Mouse (Mus musculus): Measurements from ENCODE around the gene Adam19.
A peak's percentile ranks its signal among the peaks of the same experiment; 100 is the strongest.

Gene Adam19

DNA sequence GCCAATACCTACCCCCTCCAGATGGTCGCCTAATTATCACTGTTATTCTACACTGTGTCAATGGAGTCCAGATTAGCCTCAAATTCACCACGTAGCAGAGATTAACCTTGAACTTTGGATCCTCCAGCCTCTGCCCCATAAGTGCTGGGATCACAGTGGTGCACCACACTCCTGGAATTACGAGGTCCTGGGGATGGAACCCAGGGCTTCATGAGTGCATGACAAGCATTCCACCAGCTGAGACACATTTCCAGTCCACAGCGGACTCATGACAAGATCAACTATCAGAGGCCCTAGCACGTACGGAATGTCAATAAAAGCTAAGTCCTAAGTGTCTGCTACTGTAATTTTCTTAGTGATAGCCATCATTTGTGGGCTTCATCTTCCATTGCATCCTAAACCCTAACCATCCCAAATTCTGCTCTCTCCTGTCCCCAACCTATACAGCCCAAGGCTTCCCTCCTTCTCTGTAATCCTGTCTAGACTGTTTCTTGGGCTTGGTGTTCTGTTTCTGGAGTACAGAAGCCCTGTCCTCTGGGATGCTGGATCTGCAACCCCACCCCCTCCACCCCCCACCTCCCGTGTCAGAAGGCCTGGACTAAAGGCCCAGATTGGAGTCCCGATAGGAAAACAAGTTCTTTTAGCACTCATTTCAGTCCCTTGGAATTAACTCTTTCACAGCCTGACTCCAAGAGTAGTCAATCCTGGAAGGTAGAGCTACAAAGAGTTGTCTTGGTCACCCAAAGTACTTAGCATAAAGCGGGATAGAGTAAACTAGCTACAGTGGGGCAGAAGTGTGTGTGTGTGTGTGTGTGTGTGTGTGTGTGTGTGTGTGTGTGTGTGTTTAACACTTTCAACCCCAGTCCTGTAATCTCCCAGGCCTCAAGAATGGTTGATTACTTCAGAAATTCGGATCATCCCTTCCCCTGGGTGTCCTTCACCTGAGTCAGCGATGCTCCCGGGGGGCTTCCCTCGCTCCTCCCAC, 589 bp upstream of the Adam19 start:
- no peak for DNase-seq

DNA sequence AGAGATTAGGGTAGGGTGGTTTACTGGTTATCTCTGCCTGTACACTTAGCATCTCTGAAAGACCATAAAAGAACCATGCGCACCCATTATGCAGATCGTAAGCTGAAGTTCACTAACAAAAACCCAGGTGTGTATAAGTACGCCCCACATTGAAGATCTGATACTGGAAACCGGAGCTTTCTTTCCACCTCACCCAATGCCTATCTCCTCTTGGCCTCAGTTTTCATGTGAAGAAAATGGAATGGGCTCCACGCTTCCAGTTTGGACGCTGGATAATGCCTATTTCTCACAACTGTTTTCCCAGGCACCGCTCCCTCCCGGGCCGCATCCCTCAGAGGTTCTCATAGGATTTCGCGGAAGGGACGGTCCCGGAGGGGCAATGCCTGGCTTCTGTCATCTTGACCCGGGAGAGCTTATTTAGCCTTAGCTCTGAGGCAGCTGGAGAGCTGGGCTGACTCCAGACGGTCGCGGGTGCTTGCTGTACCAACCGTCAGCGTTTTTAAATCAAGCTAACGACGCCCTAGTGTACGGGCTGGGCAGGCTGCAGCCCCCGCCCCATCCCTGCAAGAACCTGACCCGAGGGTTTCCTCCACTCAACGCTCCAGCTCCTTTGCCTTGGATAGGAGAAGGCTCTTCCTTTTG, 1.1 kb downstream of the Adam19 start:
- DNase-seq, result no peak

DNA sequence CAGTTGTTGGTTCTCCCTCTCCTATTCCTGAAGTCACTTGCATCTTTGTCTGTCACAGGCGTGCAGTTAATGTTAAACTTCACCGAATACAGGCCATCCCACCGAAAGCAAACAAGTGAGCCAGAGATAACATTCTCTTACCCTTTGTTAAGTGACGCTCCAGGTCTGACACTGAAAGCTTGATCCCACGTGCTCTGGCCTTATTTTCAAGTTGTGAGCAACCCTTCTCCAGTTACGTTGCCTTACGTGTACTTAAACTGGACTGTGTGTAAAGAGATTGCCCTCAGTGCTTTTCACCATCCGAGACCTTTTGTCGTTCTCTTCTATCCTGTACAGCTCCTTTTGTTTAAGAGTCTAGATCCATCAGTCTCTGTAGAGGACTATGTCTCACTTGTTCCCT, 2.2 kb downstream of the Adam19 start:
- DNase-seq, result no peak

DNA sequence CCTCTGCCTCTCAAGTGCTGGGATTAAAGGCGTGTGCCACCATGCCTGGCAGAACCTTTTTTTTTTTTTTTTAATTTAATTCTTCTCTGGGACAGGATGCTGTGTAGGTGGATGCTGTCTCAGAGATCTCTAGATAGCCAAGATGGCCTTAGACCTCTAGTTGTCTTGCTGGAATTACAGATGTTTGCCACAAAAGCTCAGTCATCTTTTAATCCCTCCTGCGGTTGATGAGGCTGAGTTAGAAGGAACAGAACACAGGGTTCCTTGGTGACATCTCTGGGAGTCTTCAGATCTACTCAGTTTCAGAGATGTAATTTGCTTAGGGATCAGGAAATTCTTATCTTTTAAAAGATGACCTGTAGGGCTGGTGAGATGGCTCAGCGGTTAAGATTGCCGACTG, 3.1 kb downstream of the Adam19 start:
- no peak for DNase-seq

DNA sequence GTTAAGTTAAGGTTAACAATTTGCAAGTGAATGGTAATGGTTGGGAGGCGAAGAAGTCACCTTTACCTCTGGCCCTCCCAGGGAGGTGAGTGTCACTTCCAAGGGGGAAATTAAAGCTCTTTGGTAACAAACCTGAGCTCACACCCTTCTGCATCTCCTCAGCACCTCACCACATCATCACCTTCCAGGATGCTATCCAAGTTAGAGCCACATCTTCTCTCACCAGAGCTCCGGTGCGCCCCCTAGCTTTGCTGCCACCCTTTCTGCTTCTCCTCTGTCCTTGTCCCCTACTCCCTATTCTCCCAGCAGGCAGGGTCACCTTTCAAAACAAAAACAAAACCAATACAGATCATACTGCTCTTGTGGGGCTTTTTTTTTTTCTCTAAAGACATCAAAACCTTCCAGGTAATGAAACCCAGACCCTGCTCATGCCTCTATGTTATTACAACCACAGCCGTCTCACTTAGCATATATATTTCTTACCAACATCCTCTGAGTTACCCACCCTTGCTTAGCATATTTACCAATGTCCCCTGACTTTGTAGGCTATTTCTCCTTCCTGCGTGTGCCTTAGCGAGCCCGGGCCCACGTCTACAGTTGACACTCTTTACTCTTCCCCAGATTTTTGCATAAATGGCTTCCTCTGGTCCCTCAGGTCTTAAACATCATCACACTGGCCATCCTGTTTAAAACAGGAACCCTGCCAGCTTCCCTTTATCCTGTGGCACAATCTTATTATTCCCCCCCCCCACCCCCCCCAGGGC, 4.3 kb downstream of the Adam19 start:
- no peak for DNase-seq

DNA sequence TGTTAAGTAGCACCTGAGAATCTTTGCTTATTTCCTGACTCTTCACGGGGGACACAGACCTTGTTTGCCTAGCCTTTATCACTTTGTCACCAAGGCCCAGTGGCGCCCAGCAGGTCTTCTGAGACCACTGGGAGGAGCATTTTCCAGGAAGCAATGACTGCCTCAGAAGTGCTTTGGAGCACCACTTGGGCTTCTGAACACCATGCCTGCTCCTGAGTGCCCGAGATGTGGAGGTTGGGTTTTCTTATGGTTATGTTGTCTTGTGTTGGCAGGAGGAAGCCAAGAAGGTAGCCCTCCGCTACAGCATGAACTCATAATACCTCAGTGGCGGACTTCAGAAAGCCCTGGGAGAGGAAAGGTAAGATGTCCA, 4.8 kb downstream of the Adam19 start:
- DNase-seq, result peak; percentile 66 to 77

DNA sequence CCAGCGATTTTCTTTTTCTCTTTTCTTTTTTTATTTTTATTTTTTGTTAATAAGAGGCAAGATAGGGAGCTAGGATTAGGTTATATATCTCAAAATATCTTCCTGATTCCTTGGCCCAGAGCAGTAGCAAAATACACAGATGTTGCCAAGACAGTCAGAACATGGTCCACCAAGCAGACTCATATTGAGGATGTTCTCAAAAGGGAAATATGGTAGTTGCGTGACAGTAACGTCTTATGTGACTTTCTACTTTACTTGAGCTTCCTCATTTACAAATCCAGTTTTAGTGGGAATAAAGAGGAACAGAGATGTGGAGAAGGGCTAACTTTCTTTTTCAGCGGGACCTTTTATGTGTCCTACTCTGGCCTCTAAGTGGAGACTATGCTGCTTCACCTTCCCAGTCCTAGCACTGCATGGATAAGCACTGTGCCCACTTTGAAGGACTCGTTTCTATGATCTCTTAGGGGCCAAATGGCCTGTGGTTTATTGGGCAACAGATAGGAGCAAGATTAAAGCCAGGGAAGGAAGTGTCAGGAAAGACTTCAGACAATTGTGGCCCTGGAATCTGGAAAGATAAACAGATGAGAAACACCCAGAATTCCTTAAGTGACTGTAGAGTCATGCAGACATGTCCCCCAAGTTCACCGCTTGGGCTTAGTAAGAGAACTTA, 6.1 kb downstream of the Adam19 start:
- DNase-seq, result peak in 1 of 2 experiments; percentile 50

DNA sequence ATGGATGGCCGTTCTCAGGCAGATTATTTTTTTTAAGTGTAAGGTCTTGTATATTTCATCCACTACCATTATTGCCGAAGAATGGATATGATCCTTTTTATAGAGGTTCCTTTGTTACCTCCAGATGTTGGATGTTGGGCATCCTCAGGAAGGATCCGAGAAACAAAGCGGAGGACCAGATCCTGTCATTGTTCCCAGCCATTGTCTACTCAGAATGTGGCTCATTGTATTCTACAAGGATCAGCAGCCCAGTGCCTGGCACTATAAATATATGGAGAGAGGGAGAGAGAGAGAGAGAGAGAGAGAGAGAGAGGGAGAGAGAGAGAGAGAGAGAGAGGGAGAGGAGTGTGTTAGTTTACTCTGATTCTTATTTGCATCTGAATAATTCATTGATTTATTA, 6.8 kb downstream of the Adam19 start:
- DNase-seq, result no peak

DNA sequence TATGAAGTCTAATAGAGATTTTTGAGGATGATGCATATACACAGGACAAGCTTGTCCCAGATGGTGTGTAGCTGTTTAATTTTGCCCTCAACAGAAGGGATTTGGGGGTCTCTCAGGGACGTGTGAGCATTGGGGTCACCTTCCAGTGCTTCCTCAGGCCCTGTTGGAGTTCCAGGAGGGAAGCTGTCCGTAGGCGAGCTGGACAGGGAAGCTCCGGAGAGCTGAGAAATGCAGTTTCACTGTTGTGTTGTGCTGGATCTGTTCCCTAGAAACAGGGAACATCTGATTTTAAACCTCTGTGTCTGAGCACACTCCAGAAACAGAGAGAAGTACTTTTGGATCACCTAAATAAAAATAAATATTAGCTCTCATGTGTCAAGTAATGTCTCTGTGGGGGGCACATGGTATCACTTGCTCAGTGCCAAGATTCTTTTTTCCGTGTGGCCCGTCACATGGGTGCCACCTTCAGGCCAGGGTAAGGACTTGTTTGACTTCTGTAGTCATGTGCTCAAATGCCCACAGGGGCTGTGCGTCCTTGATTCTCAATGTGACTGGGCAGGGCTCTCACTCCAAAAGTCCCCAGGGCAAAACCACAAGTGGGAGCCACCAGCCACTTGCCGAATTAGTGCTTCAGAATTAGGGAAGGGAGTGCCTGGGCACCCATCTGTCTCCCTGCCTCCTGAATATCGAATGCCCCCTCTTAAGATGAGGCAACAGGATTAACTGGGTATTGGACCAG, 7.4 kb downstream of the Adam19 start:
- peak; percentile 79 to 83 for DNase-seq

DNA sequence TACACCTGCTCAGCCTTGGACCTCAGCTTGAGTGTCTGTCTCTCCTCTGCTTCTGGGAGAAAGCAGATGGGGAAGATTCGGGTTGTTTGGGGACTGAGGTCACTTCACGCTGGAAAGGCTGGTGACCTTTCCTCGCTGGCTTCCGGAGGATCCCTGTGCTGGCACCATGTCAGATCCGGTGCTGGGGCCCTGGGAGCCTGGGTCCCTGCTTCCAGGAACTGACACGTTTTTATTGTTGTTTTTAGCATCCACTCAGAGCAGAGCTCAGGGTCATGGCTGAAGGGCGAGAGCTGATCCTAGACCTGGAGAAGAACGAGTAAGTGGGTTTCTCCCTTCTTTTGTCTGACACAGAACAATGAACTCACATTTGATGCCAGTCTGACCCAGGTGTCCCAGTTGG, 9.0 kb downstream of the Adam19 start:
- no peak for DNase-seq

DNA sequence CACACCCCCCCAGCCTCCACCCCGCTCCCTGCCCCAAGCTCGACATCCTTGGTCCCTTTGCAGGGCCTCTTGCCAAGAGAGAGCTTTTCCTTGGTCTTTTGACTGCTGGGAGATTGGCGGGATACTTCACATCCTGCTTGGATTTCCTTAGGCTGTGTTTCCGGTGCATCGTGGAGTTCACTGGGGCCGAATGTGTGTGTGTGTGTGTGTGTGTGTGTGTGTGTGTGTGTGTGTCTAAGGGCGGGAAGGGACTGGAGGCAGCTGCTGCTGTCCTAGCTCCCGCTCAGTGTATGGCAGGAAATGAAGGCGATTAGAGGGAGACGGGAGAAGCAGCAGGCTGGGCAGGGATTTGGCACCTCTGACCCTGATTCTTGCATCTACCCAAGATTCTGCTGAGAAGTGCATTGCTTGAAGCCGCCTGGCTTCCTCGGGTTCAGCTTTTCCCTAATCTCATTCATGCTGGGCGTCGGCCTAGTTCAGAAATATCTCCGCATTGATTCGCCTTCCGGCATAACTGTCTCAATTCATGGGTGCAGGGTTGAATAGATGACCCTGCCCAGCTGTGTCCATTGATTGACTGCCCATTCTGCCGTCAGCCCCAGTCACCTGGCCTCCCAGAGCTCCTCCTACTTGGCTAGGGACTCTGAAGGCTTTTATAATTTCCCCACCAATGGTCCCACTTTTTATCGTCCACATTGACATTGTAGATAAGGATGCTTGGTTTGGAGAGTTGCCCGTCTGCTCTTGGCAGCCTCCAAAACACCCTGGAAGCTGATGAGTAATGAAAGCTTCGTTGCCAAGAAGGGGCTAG, 9.6 kb downstream of the Adam19 start:
- DNase-seq, result peak; percentile 71 to 81

DNA sequence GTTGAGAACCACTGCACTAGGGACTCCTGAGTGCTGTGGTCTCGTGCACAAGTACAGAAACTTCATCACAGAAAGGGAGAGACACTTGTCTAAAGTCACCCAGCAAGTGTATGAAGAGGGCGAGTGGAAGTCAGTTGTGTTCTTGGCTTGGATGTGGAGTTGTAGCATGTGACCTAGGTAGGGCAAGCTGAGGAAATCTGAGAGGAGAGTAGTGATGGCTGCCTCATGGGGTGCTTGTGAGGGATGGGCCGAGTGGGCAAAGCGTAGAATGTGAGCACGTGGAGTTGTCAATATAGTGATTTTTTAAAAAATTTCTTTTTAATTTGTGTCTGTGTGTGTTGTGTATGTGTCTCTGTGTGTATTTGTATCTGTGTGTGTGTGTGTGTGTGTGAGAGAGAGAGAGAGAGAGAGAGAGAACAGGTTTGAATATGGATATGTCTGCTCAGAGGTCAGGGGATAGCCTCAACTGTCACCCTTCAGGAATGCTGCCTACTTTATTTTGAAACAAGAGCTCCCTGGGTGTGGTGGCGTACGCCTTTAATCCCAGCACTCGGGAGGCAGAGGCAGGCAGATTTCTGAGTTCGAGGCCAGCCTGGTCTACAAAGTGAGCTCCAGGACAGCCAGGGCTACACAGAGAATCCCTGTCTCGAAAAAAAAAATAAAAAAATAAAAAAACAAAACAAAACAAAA, 11.7 kb downstream of the Adam19 start:
- no peak for DNase-seq

DNA sequence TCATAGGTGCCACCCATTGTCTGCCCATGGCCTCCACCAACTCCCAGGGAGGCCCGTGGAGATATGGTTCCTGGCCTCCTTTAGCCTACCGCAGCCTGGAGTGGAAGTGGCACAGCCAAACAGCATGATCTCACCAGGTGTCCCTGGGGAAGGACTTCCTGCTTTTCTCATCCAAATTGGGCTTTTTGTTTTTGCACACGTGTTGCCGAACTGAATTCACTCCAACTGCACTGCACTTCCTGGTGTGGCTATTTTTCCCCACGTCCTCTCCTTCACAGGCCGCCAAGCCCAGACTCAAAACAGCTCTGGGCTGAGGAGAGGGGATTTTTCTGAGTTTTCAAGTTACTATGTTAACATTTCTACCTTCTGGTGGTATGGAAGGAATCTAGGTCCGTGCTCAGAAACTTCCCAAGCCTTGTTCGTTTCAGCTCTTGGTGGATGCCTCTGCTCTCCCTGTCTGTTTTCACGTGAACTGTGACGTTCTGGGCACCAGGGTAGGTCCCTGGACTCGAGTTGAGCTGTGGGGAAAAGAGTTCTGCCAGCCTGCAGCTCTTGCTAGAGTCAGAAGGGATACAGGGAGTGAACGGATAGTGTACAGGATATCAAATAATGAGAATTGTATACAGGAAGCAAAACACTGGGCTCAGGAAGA, 13.1 kb downstream of the Adam19 start:
- no peak for DNase-seq

DNA sequence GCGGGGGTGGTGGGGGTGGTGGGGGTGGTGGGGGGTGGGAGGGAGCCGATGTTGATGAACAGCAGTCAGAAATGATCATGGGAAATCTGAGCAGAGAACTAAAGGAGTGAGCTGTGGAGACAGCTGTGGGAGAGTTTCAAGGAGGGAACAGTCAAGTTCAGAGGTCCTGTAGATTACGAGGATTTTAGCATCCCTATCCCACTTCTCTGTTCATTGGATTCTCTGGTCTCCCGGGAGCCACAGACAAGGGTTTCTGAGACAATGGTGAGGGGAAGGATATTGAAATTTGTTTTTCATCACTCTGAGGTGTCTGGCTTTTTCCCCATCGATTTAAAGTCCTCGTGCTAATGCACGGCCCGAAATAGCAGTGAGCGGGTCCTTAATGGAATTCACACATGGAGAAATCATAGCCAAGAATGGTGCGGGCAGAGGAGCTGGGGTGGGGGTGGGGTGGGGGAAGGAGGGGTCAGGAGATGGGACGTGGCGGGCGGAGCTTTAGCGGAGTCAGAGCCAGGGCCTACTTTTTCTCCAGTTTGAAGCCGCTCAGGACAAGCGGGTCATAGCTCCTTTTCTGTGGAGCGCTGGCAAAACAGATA, 13.7 kb downstream of the Adam19 start:
- no peak for DNase-seq

DNA sequence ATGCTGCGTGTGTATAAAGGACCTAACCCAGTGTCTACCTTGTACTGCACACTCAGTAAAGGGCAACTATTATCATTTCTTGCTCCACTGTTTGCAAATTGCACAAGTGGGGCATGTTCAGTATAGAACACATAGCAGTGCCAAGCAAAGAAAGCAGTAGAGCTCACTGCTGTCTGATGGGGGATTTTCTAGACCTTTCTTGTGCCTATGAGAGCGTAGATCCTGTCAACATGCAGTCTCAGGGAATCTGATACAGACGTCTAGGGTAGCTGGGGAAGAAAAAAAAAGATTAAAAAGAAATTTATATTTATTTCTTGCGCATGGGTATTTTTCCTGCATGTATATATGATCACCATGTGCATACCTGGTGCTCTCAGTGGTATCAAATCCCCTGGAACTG, 14.4 kb downstream of the Adam19 start:
- no peak for DNase-seq

DNA sequence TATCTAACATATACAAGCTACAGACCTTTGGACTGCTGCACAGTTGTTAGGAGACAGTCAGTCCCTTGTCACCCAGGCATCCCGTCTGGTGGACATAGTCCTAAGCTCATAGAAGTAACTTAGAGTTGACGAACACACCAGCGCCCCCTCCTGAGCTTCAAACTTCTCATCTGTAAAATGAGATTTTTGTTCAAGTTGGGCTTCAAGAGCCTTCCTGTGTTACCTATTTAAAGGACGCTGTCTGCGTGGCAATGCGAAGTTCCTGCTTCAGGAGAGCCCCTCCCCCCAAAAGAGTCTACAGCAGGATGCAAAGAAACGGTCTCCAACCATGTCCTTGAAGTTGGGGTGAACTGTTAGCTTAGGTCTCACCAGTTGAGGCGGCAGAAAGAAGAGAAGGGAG, 15.0 kb downstream of the Adam19 start:
- no peak for DNase-seq

DNA sequence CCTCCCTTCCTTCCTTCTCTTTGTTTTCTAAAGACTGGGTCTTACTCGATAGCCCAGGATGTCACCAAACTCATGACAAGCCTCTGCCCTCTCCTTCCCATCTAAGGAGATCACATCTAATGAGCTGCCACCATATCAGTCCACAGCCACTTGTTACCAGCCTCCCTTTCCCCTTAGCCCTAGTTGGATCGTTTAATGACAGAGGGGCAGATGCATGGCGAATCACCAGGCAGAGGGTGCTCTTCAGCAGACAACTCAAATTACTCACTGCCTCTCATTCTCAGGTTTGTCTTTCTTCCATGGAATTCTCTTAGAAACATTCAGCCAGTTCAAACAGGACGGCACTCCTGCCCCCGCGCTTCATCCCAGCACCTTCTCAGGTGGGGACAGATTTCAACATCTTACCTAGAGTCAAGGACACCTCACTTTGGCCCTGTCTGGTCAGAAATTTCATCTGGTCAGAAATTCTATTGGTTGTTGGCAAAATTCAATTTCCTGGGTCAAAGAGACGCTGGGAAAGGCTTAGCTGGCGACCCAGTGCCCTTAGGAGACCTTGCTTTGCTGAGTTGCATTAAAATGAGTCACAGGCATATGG, 16.8 kb downstream of the Adam19 start:
- no peak for DNase-seq

DNA sequence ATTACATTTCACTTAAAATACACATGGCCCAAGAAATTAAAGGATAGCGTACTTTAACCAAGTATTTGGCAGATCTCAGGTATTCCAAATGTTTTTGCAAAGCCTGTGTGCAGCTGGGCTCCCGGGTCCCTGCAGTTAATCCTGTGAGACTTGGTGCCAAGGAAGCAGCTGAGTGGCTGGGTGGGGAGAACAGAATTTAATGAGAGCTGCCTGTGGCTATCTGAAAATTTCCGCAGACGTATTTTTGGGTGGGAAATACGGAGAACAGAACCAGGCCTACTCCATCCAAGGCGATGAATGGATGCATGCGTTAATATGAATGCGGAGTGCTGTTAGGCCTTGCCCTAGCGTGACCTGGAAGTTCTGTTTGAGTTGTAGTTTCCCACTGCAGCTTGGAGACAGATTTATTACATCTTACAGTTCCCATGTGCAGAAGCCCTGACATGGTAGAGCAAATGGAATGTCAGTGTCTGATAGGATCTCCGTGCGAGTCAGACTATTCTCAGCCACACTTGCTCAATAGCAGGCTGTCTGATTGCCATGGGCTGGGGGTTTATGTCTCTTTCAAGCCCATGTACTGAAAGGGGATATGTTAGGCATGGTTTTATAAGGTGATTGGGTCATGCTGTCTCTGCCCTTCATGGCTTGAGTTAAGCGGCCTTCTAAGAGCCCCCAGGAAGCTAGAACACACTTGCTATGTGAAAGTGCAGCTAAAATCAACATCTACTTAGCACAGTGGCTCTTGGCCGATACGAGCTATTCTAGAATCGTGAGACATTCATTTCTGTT, 17.5 kb downstream of the Adam19 start:
- DNase-seq, result no peak

Data from lung, adult 18-20 months (tissue).